Mouse (Mus musculus) myocyte (in vitro differentiated cells): ENCODE measurements around the gene Saxo2. TPM values are rescaled to one million over a fixed set of nuclear protein-coding genes. Genes with fewer than 3 reads are reported as not detected.

Source experiments
- H3K27me3 ChIP-seq: one replicate; pipeline ENCODE4 v1.6.1; 2011; ENCODE audit not compliant: control insufficient read depth, insufficient read depth, insufficient read length
- H3K36me3 ChIP-seq: one replicate; pipeline ENCODE4 v1.6.1; 2011; ENCODE audit not compliant: control insufficient read depth, insufficient read depth
- H3K4me2 ChIP-seq: one replicate; pipeline ENCODE4 v1.6.1; 2011; ENCODE audit warnings: low read depth, control low read depth
- H3K4me3 ChIP-seq: one replicate; pipeline ENCODE4 v1.5.1; 2011; ENCODE audit warnings: mild to moderate bottlenecking, control low read depth, moderate library complexity
- H3K79me2 ChIP-seq: one replicate; pipeline ENCODE4 v1.6.1; 2011; ENCODE audit not compliant: control insufficient read depth, insufficient read depth
- H3ac ChIP-seq: one replicate; pipeline ENCODE4 v1.6.1; 2011; ENCODE audit not compliant: control insufficient read depth, insufficient read length
- CEBPB ChIP-seq: IDR thresholded peaks from 2 replicates; pipeline ENCODE4 v1.6.1; 2011; ENCODE audit warnings: mild to moderate bottlenecking, moderate library complexity; ENCODE audit not compliant: poor library complexity, insufficient read depth, severe bottlenecking
- E2F4 ChIP-seq: IDR thresholded peaks from one replicate; pipeline ENCODE4 v1.6.1; 2011; ENCODE audit warnings: mild to moderate bottlenecking, control low read depth, moderate library complexity; ENCODE audit not compliant: insufficient read depth
- MAX ChIP-seq: IDR thresholded peaks from one replicate; pipeline ENCODE4 v1.6.1; 2011; ENCODE audit warnings: low read depth, mild to moderate bottlenecking, control low read depth
- MYOD1 ChIP-seq, 3 experiments: IDR thresholded peaks; one replicate each; pipeline ENCODE4 v1.6.1; 2011; ENCODE audit warnings: control low read depth in 2 of 3, low read depth in 2 of 3, mild to moderate bottlenecking in 2 of 3, moderate library complexity in 1 of 3; ENCODE audit not compliant: insufficient read length in 2 of 3, control insufficient read depth in 1 of 3
- MYOG ChIP-seq, 3 experiments: IDR thresholded peaks; one replicate each; pipeline ENCODE4 v1.6.1; 2011; ENCODE audit warnings: control low read depth in 2 of 3, low read depth in 2 of 3, mild to moderate bottlenecking in 2 of 3; ENCODE audit not compliant: insufficient read length in 2 of 3, control insufficient read depth in 1 of 3, insufficient read depth in 1 of 3
- POLR2A ChIP-seq: IDR thresholded peaks from one replicate; pipeline ENCODE4 v1.6.1; 2011; ENCODE audit warnings: low read depth, mild to moderate bottlenecking, control low read depth, moderate library complexity; ENCODE audit not compliant: insufficient read length
- POLR2AphosphoS2 ChIP-seq: IDR thresholded peaks from one replicate; pipeline ENCODE4 v1.6.1; 2011; ENCODE audit warnings: low read depth, control low read depth; ENCODE audit not compliant: insufficient read length
- REST ChIP-seq: IDR thresholded peaks from one replicate; pipeline ENCODE4 v1.6.1; 2011; ENCODE audit warnings: mild to moderate bottlenecking, control low read depth, moderate library complexity; ENCODE audit not compliant: insufficient read depth, insufficient read length
- SRF ChIP-seq: IDR thresholded peaks from one replicate; pipeline ENCODE4 v1.6.1; 2011; ENCODE audit warnings: low read depth; ENCODE audit not compliant: control insufficient read depth, insufficient read length
- TCF12 ChIP-seq: IDR thresholded peaks from one replicate; pipeline ENCODE4 v1.6.1; 2011; ENCODE audit warnings: mild to moderate bottlenecking, control low read depth; ENCODE audit not compliant: poor library complexity, insufficient read depth, severe bottlenecking
- TCF3 ChIP-seq: IDR thresholded peaks from one replicate; pipeline ENCODE4 v1.6.1; 2011; ENCODE audit warnings: low read depth, control low read depth; ENCODE audit not compliant: insufficient read length
- USF1 ChIP-seq: IDR thresholded peaks from one replicate; pipeline ENCODE4 v1.6.1; 2011; ENCODE audit warnings: low read depth, mild to moderate bottlenecking, control low read depth, moderate library complexity
- polyA plus RNA-seq: library from polyadenylated mRNA; unstranded; fragments of >200 nt; fragmentation: generic; extraction: Trizol; gene quantifications from one replicate; pipeline ENCODE4 v1.2.1, GENCODE M21; 2012; ENCODE audit warnings: missing spikeins

The Saxo2 gene
- polyA plus RNA-seq, 1 experiment: 2.4 TPM

DNA sequence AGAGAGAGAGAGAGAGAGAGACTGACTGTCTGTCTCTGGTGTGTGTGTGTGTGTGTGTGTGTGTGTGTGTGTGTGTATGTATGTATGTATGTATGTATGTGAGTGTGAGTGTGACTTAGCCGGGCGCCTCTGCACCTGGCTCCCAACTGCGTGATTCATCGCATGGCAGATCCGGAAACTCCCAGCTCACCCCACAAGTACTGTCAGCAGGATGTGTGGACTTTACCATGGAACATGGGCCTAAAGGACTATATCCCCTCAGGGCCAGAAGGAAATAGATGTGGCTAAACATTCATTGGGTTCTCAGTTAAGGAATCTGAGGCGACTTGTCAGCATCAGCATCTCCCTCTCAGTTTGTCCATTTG is 735 bp upstream of the Saxo2 start:
- Histone ChIP-seq H3K27me3 (no peaks in the 10 kb centered on the region), H3K36me3 (peaks cover 8% of the 10 kb centered on the region), H3ac (peak overlapping the region; percentile 22), H3K4me2 (peak overlapping the region; percentile 78), H3K79me2 (peaks cover 19% of the 10 kb centered on the region), H3K4me3 (peak overlapping the region; percentile 65)
- TF ChIP-seq TCF12: no peak
- no peak for TF ChIP-seq REST
- TF ChIP-seq POLR2A: no peak

- TF ChIP-seq REST (no peak), TCF12 (no peak), MYOD1 (IDR thresholded peaks at IDR 0.05; ENCODE audit: control insufficient read depth in 1 of 3, insufficient read length in 2 of 3, low read depth in 2 of 3) (no peak), CEBPB (no peak), MAX (no peak), TCF3 (no peak), MYOG (IDR thresholded peaks at IDR 0.05; ENCODE audit: control insufficient read depth in 1 of 3, insufficient read depth in 1 of 3, insufficient read length in 2 of 3, low read depth in 2 of 3) (no peak)
- Histone ChIP-seq H3K4me3 (peak overlapping the region; percentile 65), H3K36me3 (peaks cover 5% of the 10 kb centered on the region), H3K4me2 (peak overlapping the region; percentile 72), H3ac (no peak overlapping the region), H3K79me2 (peaks cover 19% of the 10 kb centered on the region), H3K27me3 (no peaks in the 10 kb centered on the region)
These were observed 419 bp downstream of the Saxo2 start for GRCm38 (mm10) chr7:82647909-82648308.

- TF ChIP-seq CEBPB: no peak
- no peak for TF ChIP-seq TCF12
- no peak for TF ChIP-seq POLR2A
- no peak for TF ChIP-seq USF1
- Histone ChIP-seq H3K27me3 (no peaks in the 10 kb centered on the region), H3K4me3 (no peak overlapping the region), H3K79me2 (peaks cover 19% of the 10 kb centered on the region), H3K4me2 (no peak overlapping the region), H3K36me3 (peaks cover 5% of the 10 kb centered on the region), H3ac (no peak overlapping the region)
These were observed 1.1 kb downstream of the Saxo2 start for GRCm38 (mm10) chr7:82647183-82647582.

GRCm38 (mm10) chr7:82625342-82625741 is 23.0 kb downstream of the Saxo2 start:
- no peaks in the 10 kb centered on the region for H3K36me3 ChIP-seq
- no peak overlapping the region for H3K4me2 ChIP-seq
- no peaks in the 10 kb centered on the region for H3K79me2 ChIP-seq
- TF ChIP-seq POLR2AphosphoS2: no peak
- no peak for TF ChIP-seq TCF3
- no peak for TF ChIP-seq SRF
- TF ChIP-seq REST: peak; percentile 92
- TF ChIP-seq POLR2A: no peak
- H3K4me3 ChIP-seq: no peak overlapping the region
- no peak overlapping the region for H3ac ChIP-seq
- H3K27me3 ChIP-seq: no peaks in the 10 kb centered on the region

GRCm38 (mm10) chr7:82609629-82610028 is 38.7 kb downstream of the Saxo2 start:
- H3K4me3 ChIP-seq: no peak overlapping the region
- H3K27me3 ChIP-seq: no peaks in the 10 kb centered on the region
- H3ac ChIP-seq: no peak overlapping the region
- H3K4me2 ChIP-seq: no peak overlapping the region
- H3K36me3 ChIP-seq: peaks cover 4% of the 10 kb centered on the region
- no peaks in the 10 kb centered on the region for H3K79me2 ChIP-seq
- no peak for TF ChIP-seq TCF3
- no peak for TF ChIP-seq POLR2A
- TF ChIP-seq MYOG (IDR thresholded peaks at IDR 0.05; ENCODE audit: control insufficient read depth in 1 of 3, insufficient read depth in 1 of 3, insufficient read length in 2 of 3, low read depth in 2 of 3): no peak
- TF ChIP-seq REST: no peak

DNA sequence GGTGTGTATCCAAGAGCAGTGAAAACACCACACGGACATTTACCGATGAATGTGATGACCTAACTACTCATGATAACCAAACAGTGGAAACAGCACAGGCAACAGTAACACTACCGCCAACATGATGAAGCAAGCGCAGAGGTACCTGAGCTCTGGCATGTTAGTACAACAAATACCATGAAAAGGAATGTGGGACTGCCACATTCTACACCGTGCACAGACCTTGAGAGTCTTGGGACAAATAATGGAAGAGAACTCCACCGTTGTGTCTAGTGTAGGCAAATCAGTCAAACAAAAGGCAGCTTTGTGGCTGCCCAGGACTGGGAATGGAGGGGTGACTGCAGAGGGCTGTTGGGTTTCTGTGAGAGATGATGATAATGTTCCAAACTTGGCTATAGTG is 42.9 kb downstream of the Saxo2 start:
- TF ChIP-seq TCF3 (no peak), E2F4 (no peak)
- Histone ChIP-seq H3ac (no peak overlapping the region), H3K79me2 (no peaks in the 10 kb centered on the region), H3K4me2 (no peak overlapping the region), H3K4me3 (no peak overlapping the region), H3K36me3 (no peaks in the 10 kb centered on the region), H3K27me3 (no peaks in the 10 kb centered on the region)
